Mouse (Mus musculus): ENCODE results near the gene Ctss. TPM values are rescaled to one million over a fixed set of nuclear protein-coding genes. Genes with fewer than 3 reads are reported as not detected.

The Ctss gene
- total RNA-seq, 2 experiments from 2014 or later = 32.3 to 35.9 TPM

Other genes starting within 250 kb of the Ctss start
- 10 to 100 TPM; 26.2 to 28.5 TPM for gene Mindy1, start 245.4 kb upstream of the Ctss start, total RNA-seq (2021)
- 10 to 100 TPM; 26.8 to 26.9 TPM for gene Prune1, start 244.7 kb upstream of the Ctss start, total RNA-seq (2021)
- under 1 TPM; 0.51 to 0.95 TPM for gene Anxa9, start 219.6 kb upstream of the Ctss start, total RNA-seq (2021)
- gene Cers2, start 212.0 kb upstream of the Ctss start, total RNA-seq (2021) = 10 to 100 TPM; 60.8 to 62.0 TPM
- 10 to 100 TPM; 40.7 to 40.8 TPM for gene Setdb1, start 169.6 kb upstream of the Ctss start, total RNA-seq (2021)
- gene 4930558C23Rik, start 123.9 kb upstream of the Ctss start, total RNA-seq (2021) = not detected
- 10 to 100 TPM; 35.7 to 36.9 TPM for gene Arnt, start 92.4 kb upstream of the Ctss start, total RNA-seq (2021)
- gene Ctsk, start 27.5 kb upstream of the Ctss start, total RNA-seq (2021) = 1 to 10 TPM; 7.1 to 8.0 TPM
- gene Hormad1, start 32.9 kb downstream of the Ctss start, total RNA-seq (2021) = not detected
- 10 to 100 TPM; 20.6 to 22.2 TPM for gene Golph3l, start 62.1 kb downstream of the Ctss start, total RNA-seq (2021)
- gene Ensa, start 98.2 kb downstream of the Ctss start, total RNA-seq (2021) = 100 to 1,000 TPM; 288 to 297 TPM
- gene Mcl1, start 132.0 kb downstream of the Ctss start, total RNA-seq (2021) = 10 to 100 TPM; 64.6 to 65.1 TPM
- gene Adamtsl4, start 161.1 kb downstream of the Ctss start, total RNA-seq (2021) = 1 to 10 TPM; 3.0 to 4.1 TPM
- gene Ecm1, start 212.8 kb downstream of the Ctss start, total RNA-seq (2021) = 10 to 100 TPM; 12.2 to 13.7 TPM
- gene Tars2, start 233.4 kb downstream of the Ctss start, total RNA-seq (2021) = 10 to 100 TPM; 39.9 to 40.0 TPM